Mouse (Mus musculus) intestine, embryonic 14.5 days (tissue): Measurements from ENCODE around the gene Pick1. TPM values are rescaled to one million over a fixed set of nuclear protein-coding genes. Genes with fewer than 3 reads are reported as not detected.

Experiments
- ATAC-seq: fragments of 200-750 bp; cut with Nextera tagmentation; replicated peaks from 2 replicates; pipeline ENCODE4 v1.8.0; 2017; ENCODE audit warnings: low read depth, moderate number of reproducible peaks, moderate TSS enrichment, moderate library complexity; ENCODE audit not compliant: low FRiP score, low TSS enrichment
- DNase-seq: peaks from one replicate; pipeline ENCODE4 v3.0.0-alpha.2; 2018; ENCODE audit warnings: low spot score
- H3K27ac ChIP-seq: fragments of 300-500 bp; sonication (generic); 2 replicates; pipeline ENCODE4 v1.5.1; 2014; ENCODE audit warnings: low read depth, mild to moderate bottlenecking, control low read depth
- H3K27me3 ChIP-seq: fragments of 300-500 bp; sonication (generic); replicated peaks from 2 replicates; pipeline ENCODE4 v1.6.1; 2014; ENCODE audit warnings: low read length, control low read depth; ENCODE audit not compliant: control insufficient read depth, insufficient read depth
- H3K36me3 ChIP-seq: fragments of 300-500 bp; sonication (generic); 2 replicates; pipeline ENCODE4 v1.6.1; 2014; ENCODE audit warnings: low read length, control low read depth; ENCODE audit not compliant: control insufficient read depth, insufficient read depth
- H3K4me1 ChIP-seq: fragments of 300-500 bp; sonication (generic); replicated peaks from 2 replicates; pipeline ENCODE4 v1.6.1; 2014; ENCODE audit warnings: low read length, control low read depth, mixed read lengths; ENCODE audit not compliant: control insufficient read depth, insufficient read depth
- H3K4me2 ChIP-seq: fragments of 300-500 bp; sonication (generic); 2 replicates; pipeline ENCODE4 v1.6.1; 2014; ENCODE audit warnings: low read length
- H3K4me3 ChIP-seq: fragments of 300-500 bp; sonication (generic); 2 replicates; pipeline ENCODE4 v1.5.1; 2014; ENCODE audit warnings: low read depth, low read length, control low read depth, mixed read lengths
- H3K9ac ChIP-seq: fragments of 300-500 bp; sonication (generic); 2 replicates; pipeline ENCODE4 v1.6.1; 2014; ENCODE audit warnings: mild to moderate bottlenecking, low read length
- H3K9me3 ChIP-seq: fragments of 300-500 bp; sonication (generic); 2 replicates; pipeline ENCODE4 v1.6.1; 2016; ENCODE audit warnings: low read length, control low read depth; ENCODE audit not compliant: control insufficient read depth
- WGBS: fragments of 180-500 bp; shearing (Covaris S2); extraction: QIAGEN DNeasy Blood & Tissue Kit; methylation state at CpG from one replicate; pipeline ENCODE4 v1.1.7; 2014; 5-methylcytosine and 5-hydroxymethylcytosine counted together
- polyA plus RNA-seq: library from polyadenylated mRNA; unstranded; fragments of >200 nt; fragmentation: Nextera tagmentation; extraction: Ambion mirVana; gene quantifications from 2 replicates; pipeline ENCODE4 v1.2.1, GENCODE M21; 2014

Pick1 gene
- polyA plus RNA-seq, 1 experiment from 2014 or later: 28.3 TPM

GRCm38 (mm10) chr15:79258521-79258920 lies 29.5 kb downstream of the Pick1 start:
- Histone ChIP-seq H3K36me3 (no peaks in the 10 kb centered on the region), H3K27ac (no peak overlapping the region), H3K9me3 (no peaks in the 10 kb centered on the region), H3K4me3 (no peak overlapping the region), H3K4me2 (no peak overlapping the region), H3K9ac (no peak overlapping the region), H3K27me3 (peaks cover 41% of the 10 kb centered on the region), H3K4me1 (0 out of 2 replicates have a peak, but pooled peaks cover 5% of the 10 kb centered on the region)
- DNase-seq: no peak
- 28% methylated on average over 17 of the region's 17 CpGs for WGBS
- no peak for ATAC-seq

- WGBS: 1% methylated on average over 54 of the region's 62 CpGs
- Histone ChIP-seq H3K9me3 (no peaks in the 10 kb centered on the region), H3K4me2 (peak overlapping the region; percentile 99), H3K4me1 (0 out of 2 replicates have a peak, but pooled peaks cover 5% of the 10 kb centered on the region), H3K27me3 (peaks cover 35% of the 10 kb centered on the region), H3K4me3 (peak overlapping the region; percentile 49), H3K36me3 (no peaks in the 10 kb centered on the region), H3K27ac (no peak overlapping the region), H3K9ac (peak overlapping the region; percentile 50)
- ATAC-seq (peak; percentile 70), DNase-seq (peak; percentile 80)
Observed at GRCm38 (mm10) chr15:79261095-79261725, 32.2 kb downstream of the Pick1 start.

GRCm38 (mm10) chr15:79261757-79262156 lies 32.8 kb downstream of the Pick1 start:
- Histone ChIP-seq H3K4me3 (peak overlapping the region; percentile 49), H3K36me3 (no peaks in the 10 kb centered on the region), H3K9me3 (no peaks in the 10 kb centered on the region), H3K4me1 (0 out of 2 replicates have a peak, but pooled peaks cover 5% of the 10 kb centered on the region), H3K27me3 (peaks cover 35% of the 10 kb centered on the region), H3K27ac (no peak overlapping the region), H3K4me2 (peak overlapping the region; percentile 99), H3K9ac (peak overlapping the region; percentile 50)
- DNase-seq (peak; percentile 69), ATAC-seq (peak; percentile 41)
- WGBS: under 1% methylated on average over 22 of the region's 28 CpGs

GRCm38 (mm10) chr15:79262375-79262774 lies 33.4 kb downstream of the Pick1 start:
- Histone ChIP-seq H3K9me3 (no peaks in the 10 kb centered on the region), H3K4me3 (0 out of 2 replicates have a peak overlapping the region, but pooled peaks have one; percentile 49), H3K4me1 (0 out of 2 replicates have a peak, but pooled peaks cover 5% of the 10 kb centered on the region), H3K9ac (no peak overlapping the region), H3K4me2 (peak overlapping the region; percentile 99; the same call in 1 of the 2 replicates), H3K27me3 (peaks cover 35% of the 10 kb centered on the region), H3K36me3 (no peaks in the 10 kb centered on the region), H3K27ac (no peak overlapping the region)
- ATAC-seq (no peak), DNase-seq (peak; percentile 69)
- 19% methylated on average over 13 of the region's 13 CpGs for WGBS

- no peak for DNase-seq
- Histone ChIP-seq H3K9ac (no peak overlapping the region), H3K27me3 (peaks cover 35% of the 10 kb centered on the region), H3K4me3 (no peak overlapping the region), H3K27ac (no peak overlapping the region), H3K4me2 (no peak overlapping the region), H3K36me3 (no peaks in the 10 kb centered on the region), H3K4me1 (0 out of 2 replicates have a peak, but pooled peaks cover 5% of the 10 kb centered on the region), H3K9me3 (no peaks in the 10 kb centered on the region)
- ATAC-seq: no peak
- 95% methylated on average over 3 of the region's 3 CpGs for WGBS
Observed at GRCm38 (mm10) chr15:79262786-79263309, 33.9 kb downstream of the Pick1 start.

- Histone ChIP-seq H3K9me3 (no peaks in the 10 kb centered on the region), H3K27ac (no peak overlapping the region), H3K36me3 (no peaks in the 10 kb centered on the region), H3K9ac (no peak overlapping the region), H3K4me1 (0 out of 2 replicates have a peak, but pooled peaks cover 5% of the 10 kb centered on the region), H3K4me2 (no peak overlapping the region), H3K4me3 (no peak overlapping the region), H3K27me3 (peaks cover 35% of the 10 kb centered on the region)
- no peak for ATAC-seq
- no peak for DNase-seq
- 96% methylated on average over 6 of the region's 6 CpGs for WGBS
Observed at GRCm38 (mm10) chr15:79263726-79264125, 34.8 kb downstream of the Pick1 start.

- Histone ChIP-seq H3K27ac (no peak overlapping the region), H3K4me1 (peaks cover 6% of the 10 kb centered on the region; the same call in 1 of the 2 replicates), H3K4me3 (no peak overlapping the region), H3K36me3 (no peaks in the 10 kb centered on the region), H3K27me3 (peaks cover 25% of the 10 kb centered on the region), H3K9me3 (no peaks in the 10 kb centered on the region), H3K9ac (no peak overlapping the region), H3K4me2 (no peak overlapping the region)
- DNase-seq (no peak), ATAC-seq (no peak)
- 66% methylated on average over 4 of the region's 4 CpGs for WGBS
Observed at GRCm38 (mm10) chr15:79265384-79265783, 36.4 kb downstream of the Pick1 start.

GRCm38 (mm10) chr15:79268521-79268920 lies 39.5 kb downstream of the Pick1 start:
- ATAC-seq: no peak
- WGBS: 33% methylated on average over 1 of the region's 1 CpGs

More at GRCm38 (mm10) chr15:79268521-79268920, 39.5 kb downstream of the Pick1 start:
- no peaks in the 10 kb centered on the region for H3K9me3 ChIP-seq
- H3K9ac ChIP-seq: no peak overlapping the region
- H3K4me3 ChIP-seq: no peak overlapping the region
- no peak overlapping the region for H3K4me2 ChIP-seq
- no peaks in the 10 kb centered on the region for H3K36me3 ChIP-seq
- H3K27ac ChIP-seq: no peak overlapping the region
- no peak for DNase-seq
- H3K27me3 ChIP-seq: 0 out of 2 replicates have a peak, but pooled peaks cover 7% of the 10 kb centered on the region
- H3K4me1 ChIP-seq: peaks cover 10% of the 10 kb centered on the region; the same call in 1 of the 2 replicates
